Mouse (Mus musculus): ENCODE results near the gene Gm49450.
"Not testable (repeated sequence)": the region's sequence is repeated elsewhere in the genome, so short reads cannot be mapped to it uniquely, and the experiment has no call there.

Gene Gm49450

GRCm38 (mm10) chr15:98985982-98986715 lies 32.8 kb upstream of the Gm49450 start:
- no peak for DNase-seq (ENCODE audit: low spot score in 2 of 2)

- DNase-seq (ENCODE audit: low spot score in 2 of 2) = peak in 1 of 2 experiments; percentile 55
These were observed 32.1 kb upstream of the Gm49450 start for GRCm38 (mm10) chr15:98985240-98985981.

- no peak for DNase-seq (ENCODE audit: low spot score in 2 of 2)
These were observed 31.3 kb upstream of the Gm49450 start for GRCm38 (mm10) chr15:98984681-98985080.

- peak in 1 of 2 experiments; percentile 68 for DNase-seq (ENCODE audit: low spot score in 2 of 2)
These were observed 30.2 kb upstream of the Gm49450 start for GRCm38 (mm10) chr15:98983431-98984081.

GRCm38 (mm10) chr15:98982100-98982499 lies 28.7 kb upstream of the Gm49450 start:
- no peak for DNase-seq (ENCODE audit: low spot score in 2 of 2)

- no peak for DNase-seq (ENCODE audit: low spot score in 2 of 2)
These were observed 26.8 kb upstream of the Gm49450 start for GRCm38 (mm10) chr15:98980012-98980614.

GRCm38 (mm10) chr15:98978409-98979172 lies 25.2 kb upstream of the Gm49450 start:
- DNase-seq (ENCODE audit: low spot score in 2 of 2) = no peak

GRCm38 (mm10) chr15:98977759-98978408 lies 24.5 kb upstream of the Gm49450 start:
- peak; percentile 82 to 94 for DNase-seq (ENCODE audit: low spot score in 2 of 2)

GRCm38 (mm10) chr15:98976763-98977758 lies 23.7 kb upstream of the Gm49450 start:
- no peak for DNase-seq (ENCODE audit: low spot score in 2 of 2)

- no peak for DNase-seq (ENCODE audit: low spot score in 2 of 2)
These were observed 19.8 kb upstream of the Gm49450 start for GRCm38 (mm10) chr15:98973015-98973614.

- DNase-seq (ENCODE audit: low spot score in 2 of 2) = not testable (repeated sequence)
These were observed 18.4 kb upstream of the Gm49450 start for GRCm38 (mm10) chr15:98971576-98972320.

GRCm38 (mm10) chr15:98971111-98971510 lies 17.8 kb upstream of the Gm49450 start:
- DNase-seq (ENCODE audit: low spot score in 2 of 2) = no peak

- DNase-seq (ENCODE audit: low spot score in 2 of 2) = no peak
These were observed 16.2 kb upstream of the Gm49450 start for GRCm38 (mm10) chr15:98969372-98970101.

- DNase-seq (ENCODE audit: low spot score in 2 of 2) = peak in 1 of 2 experiments; percentile 85
These were observed 15.5 kb upstream of the Gm49450 start for GRCm38 (mm10) chr15:98968701-98969371.

GRCm38 (mm10) chr15:98959531-98959930 lies 6.2 kb upstream of the Gm49450 start:
- no peak for DNase-seq (ENCODE audit: low spot score in 2 of 2)

GRCm38 (mm10) chr15:98958901-98959420 lies 5.6 kb upstream of the Gm49450 start:
- no peak for DNase-seq (ENCODE audit: low spot score in 2 of 2)

- no peak for DNase-seq (ENCODE audit: low spot score in 2 of 2)
These were observed 4.1 kb upstream of the Gm49450 start for GRCm38 (mm10) chr15:98957475-98957874.

All from cerebellum, postnatal 4 days (tissue).